Mouse (Mus musculus) cortical plate, adult 2 months (tissue): ENCODE data around the gene Sox6. TPM values are rescaled to one million over a fixed set of nuclear protein-coding genes. Genes with fewer than 3 reads are reported as not detected.

Experiments used
- H3K27ac ChIP-seq: fragments of 200-500 bp; 2 replicates; pipeline ENCODE4 v1.5.1; 2012; ENCODE audit warnings: low read length, control low read depth, inconsistent platforms; ENCODE audit not compliant: insufficient read depth
- H3K4me1 ChIP-seq: fragments of 200-500 bp; 2 replicates; pipeline ENCODE4 v1.6.1; 2011; ENCODE audit warnings: low read length; ENCODE audit not compliant: control insufficient read depth, insufficient read depth
- H3K4me3 ChIP-seq: fragments of 200-500 bp; 2 replicates; pipeline ENCODE4 v1.5.1; 2011; ENCODE audit warnings: mild to moderate bottlenecking, low read length, control low read depth; ENCODE audit not compliant: insufficient read depth
- CTCF ChIP-seq: fragments of 200-500 bp; IDR thresholded peaks from 2 replicates; pipeline ENCODE4 v1.5.1; 2011; ENCODE audit warnings: mild to moderate bottlenecking, control low read depth, low read length; ENCODE audit not compliant: insufficient read depth; ENCODE audit errors: extremely low read depth
- POLR2A ChIP-seq: fragments of 200-500 bp; IDR thresholded peaks from 2 replicates; pipeline ENCODE4 v1.6.1; 2011; ENCODE audit warnings: mild to moderate bottlenecking, low read length, control low read depth; ENCODE audit not compliant: insufficient read depth; ENCODE audit errors: extremely low read depth
- polyA plus RNA-seq: library from polyadenylated mRNA; depleted of rRNA; stranded (reverse); fragments of >200 nt; gene quantifications from 2 replicates; pipeline ENCODE4 v1.2.3, GENCODE M21; 2012

Gene Sox6
- polyA plus RNA-seq, 1 experiment = 9.8 TPM

- TF ChIP-seq POLR2A = no peak
- TF ChIP-seq CTCF = no peak
- Histone ChIP-seq H3K4me3 (no peak overlapping the region), H3K27ac (no peak overlapping the region), H3K4me1 (no peaks in the 10 kb centered on the region)
Measured at GRCm38 (mm10) chr7:115844431-115844830, 194.2 kb downstream of the Sox6 start.

GRCm38 (mm10) chr7:115842251-115842650 is 196.3 kb downstream of the Sox6 start:
- H3K4me3 ChIP-seq = no peak overlapping the region
- TF ChIP-seq CTCF (no peak), POLR2A (no peak)
- no peaks in the 10 kb centered on the region for H3K4me1 ChIP-seq
- no peak overlapping the region for H3K27ac ChIP-seq

DNA sequence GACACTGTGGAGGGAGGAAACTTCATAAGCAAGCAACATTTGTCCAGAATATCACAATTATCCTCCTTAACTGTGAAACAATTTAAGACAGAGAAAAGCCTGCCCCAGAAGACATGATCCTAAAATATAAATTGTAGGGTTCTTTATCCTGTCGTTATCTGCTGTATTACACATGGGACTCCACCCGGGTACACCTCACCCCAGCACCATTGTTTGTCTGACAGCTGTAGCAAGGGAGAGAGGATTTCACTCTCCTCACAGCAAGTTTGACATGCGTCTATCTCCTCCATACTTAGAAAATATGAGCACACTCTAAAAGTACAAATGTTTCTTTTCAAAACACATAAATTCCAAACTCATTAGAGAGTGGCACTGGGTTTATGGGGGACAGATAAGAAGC is 198.0 kb downstream of the Sox6 start:
- Histone ChIP-seq H3K27ac (no peak overlapping the region), H3K4me1 (no peaks in the 10 kb centered on the region), H3K4me3 (no peak overlapping the region)
- no peak for TF ChIP-seq CTCF
- no peak for TF ChIP-seq POLR2A

DNA sequence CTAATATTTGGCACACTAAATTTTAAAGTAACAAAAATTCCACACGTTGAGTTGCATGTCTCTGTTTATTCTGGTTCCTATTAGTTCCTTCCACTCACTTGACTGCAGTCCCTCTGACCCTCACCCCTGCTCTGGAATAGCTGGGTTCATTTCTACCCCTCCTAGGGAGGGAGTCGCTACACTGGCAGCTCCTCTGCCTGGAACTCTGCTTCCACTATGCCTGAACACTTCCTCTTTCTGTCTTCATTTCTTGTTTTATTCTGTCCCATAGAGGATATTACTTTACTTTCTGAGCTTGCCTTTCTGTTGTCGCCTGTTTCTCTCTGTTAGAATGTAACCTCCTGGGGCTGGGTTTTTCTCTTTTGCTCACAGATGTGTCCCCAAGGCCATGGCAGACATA is 203.6 kb downstream of the Sox6 start:
- H3K4me3 ChIP-seq = no peak overlapping the region
- no peak overlapping the region for H3K27ac ChIP-seq
- TF ChIP-seq CTCF (no peak), POLR2A (no peak)
- no peaks in the 10 kb centered on the region for H3K4me1 ChIP-seq

GRCm38 (mm10) chr7:115833701-115834100 is 204.9 kb downstream of the Sox6 start:
- Histone ChIP-seq H3K27ac (no peak overlapping the region), H3K4me3 (no peak overlapping the region), H3K4me1 (no peaks in the 10 kb centered on the region)
- no peak for TF ChIP-seq POLR2A
- no peak for TF ChIP-seq CTCF

- no peak for TF ChIP-seq POLR2A
- TF ChIP-seq CTCF = no peak
- no peak overlapping the region for H3K4me3 ChIP-seq
- no peaks in the 10 kb centered on the region for H3K4me1 ChIP-seq
- H3K27ac ChIP-seq = no peak overlapping the region
Measured at GRCm38 (mm10) chr7:115830938-115831873, 207.4 kb downstream of the Sox6 start.

DNA sequence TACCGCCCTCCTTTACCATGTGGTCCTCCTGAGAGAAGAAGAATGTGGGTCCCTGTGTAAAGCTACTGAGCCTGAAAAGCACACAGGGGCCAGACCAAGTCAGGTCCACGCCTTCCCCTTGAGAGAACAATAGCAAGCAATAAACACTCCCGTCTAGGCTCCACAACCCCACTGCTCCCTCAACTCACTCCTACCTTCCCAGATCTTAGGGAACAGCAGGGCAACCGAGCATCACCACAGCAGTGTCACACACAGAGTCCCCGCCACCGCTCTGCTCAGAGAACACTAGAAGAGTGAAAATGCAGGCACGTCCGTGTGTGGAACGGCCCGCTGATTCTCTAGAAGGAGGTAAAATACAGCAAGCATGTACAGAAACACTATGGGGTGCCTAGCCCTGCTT is 208.2 kb downstream of the Sox6 start:
- TF ChIP-seq CTCF (no peak), POLR2A (no peak)
- no peak overlapping the region for H3K4me3 ChIP-seq

GRCm38 (mm10) chr7:115829756-115830155 is 208.8 kb downstream of the Sox6 start:
- Histone ChIP-seq H3K27ac (no peak overlapping the region), H3K4me1 (no peaks in the 10 kb centered on the region; the same call in 1 of the 2 replicates), H3K4me3 (no peak overlapping the region)
- TF ChIP-seq POLR2A (no peak), CTCF (no peak)

More for the DNA sequence above, 208.2 kb downstream of the Sox6 start:
- Histone ChIP-seq H3K4me1 (no peaks in the 10 kb centered on the region; the same call in 1 of the 2 replicates), H3K27ac (no peak overlapping the region)

DNA sequence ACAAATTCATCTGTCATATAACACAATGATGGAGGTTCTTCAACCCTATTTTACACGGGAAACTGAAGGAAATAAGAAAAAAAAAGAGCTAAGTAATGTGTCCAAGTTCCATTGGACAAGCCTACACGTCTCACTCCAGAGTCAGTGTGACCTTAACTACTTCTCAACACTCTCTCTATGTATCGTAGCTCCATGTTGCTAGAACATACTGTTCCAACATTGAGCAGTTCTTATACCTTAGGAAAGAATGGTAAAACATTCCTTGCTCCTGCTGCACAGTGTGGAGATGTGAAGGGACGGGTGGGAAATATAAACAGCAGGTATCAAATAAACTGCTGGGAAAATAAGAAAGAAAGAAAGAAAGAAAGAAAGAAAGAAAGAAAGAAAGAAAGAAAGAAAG is 209.3 kb downstream of the Sox6 start:
- H3K4me1 ChIP-seq = no peaks in the 10 kb centered on the region; the same call in 1 of the 2 replicates
- H3K4me3 ChIP-seq = no peak overlapping the region
- TF ChIP-seq CTCF (no peak), POLR2A (no peak)
- no peak overlapping the region for H3K27ac ChIP-seq

- TF ChIP-seq POLR2A (no peak), CTCF (no peak)
- Histone ChIP-seq H3K27ac (no peak overlapping the region), H3K4me3 (no peak overlapping the region), H3K4me1 (no peaks in the 10 kb centered on the region; the same call in 1 of the 2 replicates)
Measured at GRCm38 (mm10) chr7:115825295-115825694, 213.3 kb downstream of the Sox6 start.
